Mouse (Mus musculus) liver, postnatal 0 days (tissue): Measurements from ENCODE around the gene Duoxa1.

ENCODE experiments used
- CTCF ChIP-seq: sonication (generic); IDR thresholded peaks from 2 replicates; pipeline ENCODE4 v1.5.1; 2016; ENCODE audit warnings: antibody characterized with exemption, low read depth
- EP300 ChIP-seq: IDR thresholded peaks from 2 replicates; pipeline ENCODE4 v1.6.1; 2016; ENCODE audit warnings: antibody characterized with exemption, low read depth, mild to moderate bottlenecking

DNA sequence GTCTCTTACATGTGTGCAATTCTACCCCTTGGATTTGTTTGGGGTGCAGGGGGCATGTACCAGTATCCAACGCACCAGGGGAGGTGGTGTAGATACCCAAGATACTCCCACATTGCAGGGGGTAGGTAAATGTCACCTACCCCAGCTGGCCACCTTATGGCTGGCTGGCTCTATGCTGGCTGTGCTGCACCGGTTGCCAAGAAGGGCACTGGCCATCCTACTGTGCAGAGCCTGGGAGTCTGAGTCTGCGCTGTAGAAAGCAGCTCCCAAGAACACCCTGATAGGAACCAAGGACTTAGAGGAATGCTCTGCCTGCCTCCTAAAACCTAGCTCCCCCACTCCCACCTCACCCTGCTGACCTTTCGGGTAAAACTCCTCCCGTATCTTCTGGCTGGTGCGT, 39.5 kb upstream of the Duoxa1 start:
- TF ChIP-seq CTCF (no peak), EP300 (no peak)
